Mouse (Mus musculus) spleen, postnatal 14 days (tissue): Measurements from ENCODE around the gene Serp2.
"Not testable (repeated sequence)": the region's sequence is repeated elsewhere in the genome, so short reads cannot be mapped to it uniquely, and the experiment has no call there.

ENCODE experiments used
- DNase-seq, 2 experiments: peaks; one replicate each; pipeline ENCODE4 v3.0.0; 2021 to 2022; ENCODE audit warnings: low spot score in 2 of 2

The Serp2 gene

GRCm38 (mm10) chr14:76569271-76569961 is 12.7 kb upstream of the Serp2 start:
- DNase-seq, result no peak

DNA sequence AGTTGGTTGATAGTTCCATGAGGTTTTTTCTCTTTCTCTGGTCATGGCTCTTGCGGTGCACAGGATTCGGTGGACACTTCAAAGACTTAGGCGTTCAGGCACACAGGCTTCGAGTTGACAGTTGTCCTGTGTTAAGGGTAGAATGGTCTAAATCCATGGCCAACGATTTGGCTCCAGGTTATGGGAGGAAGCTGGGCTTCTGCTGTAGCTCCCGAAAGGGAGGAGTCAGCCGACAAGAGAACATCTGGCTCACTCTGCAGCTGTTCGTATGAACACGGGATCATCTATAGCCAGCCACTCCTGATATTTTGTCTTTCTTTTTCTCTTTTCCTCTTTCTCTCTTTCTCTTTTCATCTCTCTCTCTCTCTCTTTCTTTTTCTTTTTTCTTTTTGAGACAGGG is 11.9 kb upstream of the Serp2 start:
- no peak for DNase-seq

DNA sequence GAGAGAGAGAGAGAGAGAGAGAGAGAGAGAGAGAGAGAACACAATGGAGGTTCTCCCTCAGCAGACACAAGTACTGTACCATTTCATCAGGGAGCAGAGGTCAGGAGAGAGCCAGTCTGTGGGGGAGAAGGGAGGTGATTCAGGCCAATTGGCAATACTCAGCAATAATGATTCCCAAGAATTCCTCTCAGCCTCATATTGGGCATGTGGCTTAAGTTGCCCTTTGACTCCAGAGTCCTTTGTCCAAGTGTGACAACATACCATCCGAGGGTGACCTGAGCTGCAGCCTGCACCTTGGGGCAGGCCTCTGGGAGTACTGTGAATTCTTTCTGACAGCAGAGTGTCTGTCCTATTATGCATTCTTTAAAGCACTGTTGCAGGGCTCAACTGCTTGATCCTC is 10.6 kb upstream of the Serp2 start:
- DNase-seq, result no peak

DNA sequence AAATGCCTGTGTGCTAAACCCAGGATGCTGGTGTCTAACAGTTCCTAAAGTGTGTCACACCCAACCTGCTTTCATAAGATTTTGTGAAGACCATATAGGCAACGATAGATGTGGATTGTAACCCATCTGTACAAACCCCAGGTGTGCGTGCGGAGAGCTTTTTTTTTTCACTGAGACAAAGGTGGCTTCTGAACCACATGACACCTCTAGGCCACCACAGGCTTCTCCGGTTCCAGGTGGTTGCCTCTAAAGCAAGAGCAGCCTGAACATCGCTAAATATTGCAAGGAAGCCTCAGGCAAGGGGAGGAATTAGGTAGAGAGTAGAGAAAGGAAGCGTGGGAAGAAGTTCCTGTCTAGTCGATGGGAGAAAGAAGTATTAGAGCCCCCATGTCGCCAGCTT is 10.0 kb upstream of the Serp2 start:
- DNase-seq, result no peak

DNA sequence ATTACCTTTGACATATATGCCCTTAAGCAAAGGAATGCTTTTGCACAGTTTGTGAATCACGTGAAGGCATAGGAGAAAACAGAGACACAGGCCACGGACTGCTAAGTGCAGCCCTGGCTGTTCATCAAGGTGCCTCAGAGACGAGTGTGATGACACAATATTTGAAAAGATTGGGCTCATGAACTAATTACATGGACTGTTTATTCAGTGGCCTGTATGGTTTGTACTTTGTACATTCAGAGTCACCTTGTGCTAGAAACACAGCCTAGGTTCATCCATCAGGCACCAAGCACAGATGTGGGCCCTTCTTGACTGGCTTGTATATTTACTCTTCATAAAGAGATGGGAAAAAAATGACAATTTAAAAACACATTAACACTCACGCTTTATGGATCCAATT is 9.5 kb upstream of the Serp2 start:
- DNase-seq, result no peak

- no peak for DNase-seq
These were observed 2.5 kb upstream of the Serp2 start for GRCm38 (mm10) chr14:76559208-76559607.

DNA sequence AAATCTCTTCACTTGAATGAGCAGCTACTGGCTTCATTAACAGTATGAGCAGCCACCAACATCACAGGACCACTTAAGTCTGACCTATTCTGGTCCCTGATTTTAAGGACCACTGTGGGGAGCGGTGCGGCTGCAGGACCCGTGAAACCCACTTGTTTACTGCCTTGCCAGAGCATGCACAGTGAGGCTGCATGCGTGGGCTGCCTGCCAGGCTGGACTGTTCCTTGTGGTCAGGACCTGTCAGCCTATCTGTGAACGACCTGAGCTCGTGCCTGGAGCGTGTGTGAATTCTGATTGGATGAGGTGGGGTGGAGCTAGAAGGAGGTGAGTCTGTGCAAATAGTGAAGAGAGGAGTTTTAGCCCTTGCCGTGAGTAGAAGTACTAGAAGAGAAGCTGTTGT is 1.5 kb upstream of the Serp2 start:
- not testable (repeated sequence) for DNase-seq

DNA sequence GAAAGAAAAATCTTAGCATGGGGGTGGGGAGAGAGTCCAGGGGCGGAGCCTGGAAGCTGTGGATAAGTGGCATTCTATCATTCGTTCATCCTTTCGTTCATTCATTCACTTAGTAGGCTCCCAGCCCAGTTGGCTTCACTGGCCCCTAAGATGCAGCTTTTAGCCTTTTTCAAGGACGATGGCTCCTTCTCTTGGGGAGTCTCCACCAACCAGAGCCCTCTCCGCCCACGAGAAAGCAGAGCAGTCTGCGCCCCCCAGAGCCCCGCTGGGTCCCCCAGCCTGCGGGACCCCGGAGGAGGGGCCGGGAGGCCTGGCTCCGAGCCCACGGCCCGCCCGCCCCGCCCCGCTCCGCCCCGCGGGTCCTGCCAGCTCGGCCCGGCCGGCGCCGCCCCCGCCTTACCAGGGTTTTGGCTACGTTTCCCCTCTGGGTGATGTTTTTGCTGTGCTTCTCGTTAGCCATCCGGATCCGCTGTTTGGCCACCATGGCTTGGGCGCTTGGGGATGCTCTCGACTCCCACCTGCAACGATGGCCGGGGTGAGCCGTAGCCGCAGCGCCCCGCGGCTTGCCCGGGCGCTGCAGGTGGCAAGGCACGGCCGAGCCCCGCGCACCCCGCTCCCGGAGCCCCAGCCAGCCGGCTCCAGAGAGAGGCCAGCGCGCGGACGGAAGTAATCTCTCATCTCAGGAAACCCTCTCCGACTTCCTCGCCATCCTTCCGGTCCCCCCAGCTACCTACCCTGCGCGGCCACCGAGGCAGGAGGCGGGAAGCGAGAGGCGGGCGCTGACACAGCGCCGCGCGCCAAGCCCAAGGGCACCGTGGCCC is 448 bp downstream of the Serp2 start:
- DNase-seq, result peak in 1 of 2 experiments; percentile 26

DNA sequence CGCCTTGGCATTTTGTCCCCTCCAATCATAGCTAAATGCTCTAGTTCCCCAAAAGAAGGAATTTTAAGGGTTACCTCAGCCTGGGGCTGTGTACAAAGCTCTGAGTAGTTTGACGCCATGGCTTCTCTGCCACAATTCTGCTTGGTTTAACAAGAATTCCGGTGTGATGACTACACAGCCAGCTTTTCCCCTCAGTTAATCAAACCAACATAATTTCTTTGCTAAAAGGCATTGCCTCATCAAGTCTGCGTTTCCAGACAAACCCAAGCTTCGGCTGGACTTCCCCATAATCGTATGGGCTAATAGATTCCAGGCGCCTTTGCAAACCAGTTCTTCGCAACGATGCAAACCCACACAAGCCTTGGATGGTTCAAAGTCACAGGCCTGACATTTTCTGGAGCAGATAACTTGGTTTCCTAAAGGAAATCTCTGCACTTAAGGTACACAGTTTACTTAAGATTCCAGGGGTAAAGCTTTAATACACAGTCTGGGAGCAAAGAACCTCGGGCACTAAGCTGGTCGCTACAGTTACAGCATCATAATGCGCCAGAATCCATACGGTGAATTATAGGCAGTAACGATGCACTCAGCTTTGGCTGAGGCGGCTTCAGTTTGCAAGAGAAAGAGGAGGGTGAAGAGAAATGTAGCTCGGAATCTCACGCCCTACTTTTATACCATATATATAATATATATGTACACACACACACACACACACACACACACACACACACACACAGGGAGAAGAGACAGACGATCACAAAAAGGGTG is 1.2 kb downstream of the Serp2 start:
- no peak for DNase-seq

DNA sequence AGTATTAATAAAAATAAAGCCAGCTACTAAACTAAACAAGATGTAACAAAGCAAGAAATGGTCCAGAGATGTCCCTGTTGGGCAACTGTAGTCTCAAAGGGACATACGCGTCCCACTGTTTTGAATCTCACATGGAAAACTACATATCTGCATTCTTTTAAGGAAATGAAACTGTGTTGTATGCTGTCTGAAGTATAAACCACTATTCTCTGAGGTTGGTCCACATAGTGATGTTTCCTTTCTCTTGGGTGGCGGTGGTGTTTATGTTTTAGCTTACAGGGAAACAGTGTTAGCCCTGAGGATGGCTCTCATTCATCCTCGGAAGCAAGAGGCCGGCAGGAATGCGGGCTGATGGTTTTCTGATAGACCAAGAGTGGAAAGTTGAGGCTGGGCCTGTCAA is 12.6 kb downstream of the Serp2 start:
- no peak for DNase-seq

DNA sequence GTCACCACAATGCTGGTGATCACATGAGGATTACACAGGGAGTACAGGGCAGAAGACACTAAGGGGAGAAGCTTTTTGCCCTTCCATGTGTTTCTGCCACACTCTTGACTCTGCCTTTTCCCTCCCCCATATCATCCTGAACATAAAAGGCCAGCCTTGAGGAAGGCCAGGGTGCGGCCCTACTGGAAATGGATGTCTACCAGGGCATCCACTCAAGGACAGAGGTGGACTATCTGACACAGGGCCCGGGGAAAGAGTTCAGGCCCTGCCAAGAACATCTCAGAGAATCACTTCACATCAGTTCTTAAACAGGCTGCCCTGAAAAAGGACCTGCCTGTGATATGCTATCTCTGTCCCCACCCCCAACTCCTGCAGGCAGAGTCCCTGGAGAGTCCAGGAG is 15.3 kb downstream of the Serp2 start:
- DNase-seq, result no peak

DNA sequence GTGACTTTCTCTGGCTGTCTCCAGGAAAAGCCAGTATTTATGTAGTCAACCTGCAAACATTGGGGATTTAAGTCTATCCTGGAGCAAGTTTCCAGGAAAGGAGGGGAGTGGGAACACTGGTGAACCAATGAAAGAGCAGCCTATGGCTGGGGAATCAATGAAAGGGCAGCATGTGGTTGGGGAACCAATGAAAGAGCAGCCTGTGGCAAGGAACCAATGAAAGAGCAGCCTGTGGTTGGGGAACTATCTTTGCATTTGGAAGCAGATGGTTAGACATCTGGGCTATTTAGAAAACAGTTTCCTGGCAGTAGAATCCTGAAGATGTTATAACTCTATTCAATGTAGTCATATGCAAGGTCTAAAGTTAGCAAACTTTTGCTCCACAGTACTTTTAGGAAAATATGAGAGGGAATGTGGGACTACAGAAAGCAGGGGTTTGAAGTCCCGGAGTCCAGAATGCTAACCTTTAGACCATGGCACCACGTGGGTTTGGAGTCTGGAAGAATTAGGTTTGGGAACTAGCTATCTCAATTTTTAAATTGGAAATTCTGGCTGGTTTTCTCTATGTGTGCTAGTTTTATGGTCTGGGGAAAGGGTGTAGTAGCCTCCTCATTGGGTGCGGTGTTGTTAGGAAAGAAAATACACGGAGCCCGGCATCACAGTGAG is 16.6 kb downstream of the Serp2 start:
- DNase-seq, result no peak

DNA sequence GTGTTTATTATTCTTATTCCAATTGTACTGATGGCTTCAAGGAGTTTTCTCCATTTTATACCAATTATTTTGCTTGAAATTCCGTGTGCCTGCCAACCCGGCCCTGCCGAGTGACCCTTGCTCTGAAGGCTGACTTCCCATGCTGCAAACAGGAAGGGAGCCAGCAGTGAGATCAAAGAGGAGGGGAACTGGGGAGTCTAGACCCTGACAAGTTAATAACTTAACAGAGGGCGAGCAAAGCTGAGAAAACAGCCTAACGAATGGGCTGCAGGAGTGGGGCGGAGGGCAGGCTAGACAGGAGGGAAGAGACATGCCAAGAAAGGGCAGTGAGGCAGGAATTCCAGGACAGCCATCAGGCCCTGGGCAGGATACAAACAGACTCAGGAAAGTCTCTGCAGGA is 19.8 kb downstream of the Serp2 start:
- DNase-seq, result no peak

GRCm38 (mm10) chr14:76535096-76535495 is 21.6 kb downstream of the Serp2 start:
- no peak for DNase-seq

- no peak for DNase-seq
These were observed 23.4 kb downstream of the Serp2 start for GRCm38 (mm10) chr14:76533170-76533815.

DNA sequence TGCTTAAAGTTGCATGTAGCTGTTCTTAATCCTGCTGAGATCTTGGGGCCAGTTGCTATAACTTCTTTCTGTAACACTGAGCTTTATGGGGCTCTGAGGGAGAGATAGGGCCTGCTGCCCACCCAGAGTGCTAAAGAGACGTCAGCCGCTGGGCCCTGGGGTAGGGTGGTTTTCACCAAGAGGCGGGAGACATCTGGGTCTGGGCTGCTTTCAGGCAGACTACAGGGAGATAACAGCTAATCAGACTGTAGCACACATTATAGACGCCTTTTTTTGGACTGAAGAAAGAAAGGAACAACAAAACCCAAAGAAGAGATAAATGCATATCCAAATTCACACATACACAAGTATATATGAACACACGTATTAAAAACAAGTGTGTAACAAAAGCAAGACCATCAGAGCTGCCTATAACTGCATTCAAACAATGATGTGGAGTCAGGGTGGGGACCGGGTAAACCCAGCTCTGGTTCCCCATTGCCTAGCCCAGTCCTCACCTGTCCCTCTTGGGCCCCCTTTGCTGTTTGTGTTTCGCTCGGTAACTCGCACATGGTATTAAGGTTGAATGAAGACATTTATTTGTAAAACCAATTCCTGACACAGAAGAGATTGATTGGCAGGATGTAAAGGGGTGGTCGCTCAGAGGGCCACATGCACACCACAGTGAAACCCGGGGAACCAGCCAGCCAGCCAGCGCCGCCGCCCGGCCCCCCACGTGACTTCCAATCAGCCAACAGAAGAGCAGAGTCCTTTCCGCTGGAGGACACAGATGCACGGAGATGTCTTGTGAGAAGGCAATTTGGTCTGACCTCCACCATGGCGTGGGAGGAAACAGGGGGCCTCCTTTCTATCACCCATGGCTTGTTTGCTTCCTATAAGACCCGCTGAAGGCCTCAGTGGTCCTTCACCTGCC is 24.2 kb downstream of the Serp2 start:
- DNase-seq, result peak; percentile 68 to 73

DNA sequence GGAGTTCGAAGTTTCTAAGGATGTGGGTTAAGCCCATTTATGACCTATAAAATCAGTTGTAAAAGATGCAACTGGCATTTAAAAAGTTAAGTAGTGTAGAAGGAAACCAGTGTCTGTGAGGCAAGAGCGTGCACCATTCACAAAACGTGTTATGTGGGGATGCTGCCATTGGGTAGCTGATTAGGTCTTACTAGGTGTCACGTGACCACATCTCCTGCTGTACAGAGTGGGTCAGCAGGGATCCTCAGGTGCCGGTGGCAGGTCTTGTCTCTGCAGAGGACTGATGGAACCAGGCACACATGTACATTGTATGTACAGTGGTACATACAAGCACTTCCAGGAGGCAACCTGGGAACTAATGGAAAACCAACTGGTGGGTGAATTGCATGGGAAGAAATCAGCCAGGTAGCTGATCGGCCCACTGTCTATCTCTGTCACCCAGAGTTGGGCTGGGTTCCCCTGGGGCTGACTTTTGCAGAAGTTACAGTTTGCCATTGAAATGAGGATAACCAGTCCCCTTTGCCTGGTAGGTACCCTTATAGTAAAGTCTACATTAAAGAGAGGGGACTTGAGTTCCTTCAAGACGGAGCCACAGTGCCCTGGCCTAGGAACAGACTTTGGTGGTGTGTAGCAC is 25.5 kb downstream of the Serp2 start:
- DNase-seq, result peak in 1 of 2 experiments; percentile 12

- no peak for DNase-seq
These were observed 28.0 kb downstream of the Serp2 start for GRCm38 (mm10) chr14:76528641-76529040.

DNA sequence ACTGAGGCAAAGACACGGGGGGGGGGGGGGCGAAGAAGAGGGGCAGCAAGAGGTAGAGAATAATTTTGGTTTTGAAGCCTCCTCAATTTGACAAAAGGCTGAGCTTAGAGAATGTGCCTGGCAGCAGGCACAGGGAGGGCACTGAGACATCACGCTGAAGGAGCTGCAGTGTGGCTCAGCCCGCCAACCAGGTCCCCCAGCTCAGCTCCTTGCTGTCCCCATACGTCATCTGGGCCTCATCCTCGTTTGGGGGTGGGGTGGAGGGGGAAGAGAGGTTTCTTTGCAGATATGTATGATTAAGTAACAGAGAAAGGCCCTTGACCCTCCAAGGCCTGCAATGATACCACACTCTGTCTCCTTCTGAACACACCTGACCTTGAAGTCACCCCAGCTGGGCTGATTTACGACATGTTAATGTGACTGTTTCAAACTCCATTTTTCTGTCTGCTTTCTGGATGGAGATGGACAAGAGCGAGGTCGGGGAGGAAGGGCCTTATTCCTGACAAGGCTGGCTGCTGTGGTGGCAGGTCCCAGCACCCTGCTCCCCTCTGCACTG is 28.9 kb downstream of the Serp2 start:
- DNase-seq, result no peak
